Mouse (Mus musculus) CD4-positive helper T cell, adult 2 months (primary cell): Measurements from ENCODE around the gene Cyp2c69.
"Not testable (repeated sequence)": the region's sequence is repeated elsewhere in the genome, so short reads cannot be mapped to it uniquely, and the experiment has no call there.

Source experiments
- DNase-seq: peaks from one replicate; pipeline ENCODE4 v3.0.0-alpha.2; 2012; ENCODE audit warnings: low read depth, missing footprints, low spot score

Cyp2c69 gene

DNA sequence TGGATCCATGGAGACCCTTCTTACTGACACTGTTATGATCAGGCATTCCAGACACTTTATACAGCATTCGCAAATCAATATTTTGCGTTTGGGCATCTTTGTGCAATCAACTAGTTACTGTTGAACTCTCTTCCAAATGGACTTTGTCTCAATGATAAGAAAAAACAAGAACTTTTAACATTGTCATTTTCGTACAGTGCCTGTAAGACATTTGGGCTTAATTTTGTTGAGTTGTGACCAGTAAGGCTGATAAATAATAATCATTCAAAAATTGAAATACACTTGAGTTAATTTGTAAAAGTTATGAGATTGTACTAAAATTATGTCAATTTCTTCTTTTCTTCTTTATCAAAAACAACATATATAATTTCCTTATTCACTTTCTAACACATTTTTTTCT is at the start of gene Cyp2c69:
TSS of gene Cyp2c69 (minus strand) at position 101 of the 400 bp plus-strand sequence.
- not testable (repeated sequence) for DNase-seq

GRCm38 (mm10) chr19:39935396-39935795 is 48.8 kb upstream of the Cyp2c69 start:
- no peak for DNase-seq

DNA sequence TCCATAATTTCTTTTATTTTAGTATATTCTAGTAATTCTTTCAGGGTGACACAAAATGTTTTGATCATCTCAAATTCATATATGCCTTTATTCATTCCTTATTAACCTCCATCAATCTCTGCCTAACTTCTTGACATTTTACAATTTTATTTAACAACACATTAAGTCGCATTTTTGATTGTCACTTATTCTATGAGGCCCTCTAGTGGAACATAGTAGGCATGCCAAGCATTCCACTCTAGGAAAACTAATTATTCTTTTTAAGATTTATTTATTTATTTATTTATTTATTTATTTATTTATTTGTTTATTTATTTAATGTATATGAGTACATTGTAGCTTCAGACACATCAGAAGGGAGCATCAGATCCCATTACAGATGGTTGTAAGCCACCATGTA is 43.4 kb upstream of the Cyp2c69 start:
- no peak for DNase-seq

GRCm38 (mm10) chr19:39901656-39902055 is 15.1 kb upstream of the Cyp2c69 start:
- DNase-seq: no peak

DNA sequence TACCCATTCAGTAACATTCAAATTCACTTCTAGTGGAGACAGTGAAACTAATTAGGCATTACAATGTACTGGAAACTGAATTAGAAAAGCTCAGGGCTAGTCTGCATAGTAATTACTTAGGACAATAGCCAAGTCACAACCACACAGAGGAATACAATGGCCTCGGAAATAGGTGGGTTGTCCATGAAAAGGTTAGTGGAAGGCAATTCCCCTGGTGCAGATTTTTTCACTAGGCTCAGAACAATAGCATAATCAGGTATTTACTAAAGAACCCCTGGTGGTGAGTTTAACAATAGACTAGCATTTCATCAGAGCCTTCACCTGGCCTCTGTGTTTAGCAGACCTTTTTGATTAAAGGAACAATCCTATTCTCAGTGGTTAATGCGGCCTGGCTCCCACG is 3.5 kb upstream of the Cyp2c69 start:
- DNase-seq: not testable (repeated sequence)

GRCm38 (mm10) chr19:39866133-39866532 is 20.5 kb downstream of the Cyp2c69 start:
- no peak for DNase-seq

GRCm38 (mm10) chr19:39820931-39821330 is 65.7 kb downstream of the Cyp2c69 start:
- DNase-seq: not testable (repeated sequence)

DNA sequence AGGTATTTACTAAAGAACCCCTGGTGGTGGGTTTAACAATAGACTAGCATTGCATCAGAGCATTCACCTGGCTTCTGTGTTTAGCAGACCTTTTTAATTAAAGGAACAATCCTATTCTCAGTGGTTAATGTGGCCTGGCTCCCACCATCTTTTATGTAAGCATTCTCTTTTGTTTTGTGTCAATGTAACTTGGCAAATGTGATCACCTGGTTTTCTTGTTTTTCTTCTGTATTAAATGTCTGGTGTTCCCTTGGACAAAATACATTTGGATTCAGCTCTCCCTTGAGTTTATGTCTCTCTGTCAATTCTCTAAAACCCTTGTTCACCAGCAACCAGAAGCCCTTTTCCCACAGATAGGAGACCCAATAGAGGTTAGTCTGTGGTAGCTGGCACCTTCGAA is 70.2 kb downstream of the Cyp2c69 start:
- DNase-seq: not testable (repeated sequence)

DNA sequence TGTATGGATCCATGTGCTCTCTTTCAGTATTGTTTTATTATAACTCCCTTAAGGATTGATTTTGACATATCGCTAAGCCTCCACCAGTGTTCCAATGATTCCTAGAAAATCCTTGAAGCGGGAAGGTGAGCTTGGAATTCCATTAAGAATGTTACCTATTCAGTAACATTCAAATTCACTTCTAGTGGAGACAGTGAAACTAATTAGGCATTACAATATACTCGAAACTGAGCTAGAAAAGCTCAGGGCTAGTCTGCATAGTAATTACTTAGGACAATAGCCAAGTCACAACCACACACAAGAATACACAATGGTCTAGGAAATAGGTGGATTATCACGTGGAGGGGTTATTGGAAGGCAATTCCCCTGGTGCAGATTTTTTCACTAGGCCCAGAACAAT is 70.6 kb downstream of the Cyp2c69 start:
- not testable (repeated sequence) for DNase-seq

DNA sequence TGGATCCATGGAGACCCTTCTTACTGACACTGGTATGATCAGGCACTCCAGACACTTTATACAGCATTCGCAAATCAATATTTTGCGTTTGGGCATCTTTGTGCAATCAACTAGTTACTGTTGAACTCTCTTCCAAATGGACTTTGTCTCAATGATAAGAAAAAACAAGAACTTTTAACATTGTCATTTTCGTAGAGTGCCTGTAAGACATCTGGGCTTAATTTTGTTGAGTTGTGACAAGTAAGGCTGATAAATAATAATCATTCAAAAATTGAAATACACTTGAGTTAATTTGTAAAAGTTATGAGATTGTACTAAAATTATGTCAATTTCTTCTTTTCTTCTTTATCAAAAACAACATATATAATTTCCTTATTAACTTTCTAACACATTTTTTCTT is 73.9 kb downstream of the Cyp2c69 start, which contains the start of gene Cyp2c40:
TSS of gene Cyp2c40 (minus strand) at position 101 of the 400 bp plus-strand sequence.
- not testable (repeated sequence) for DNase-seq
